Mouse (Mus musculus) forebrain, embryonic 13.5 days (tissue): ENCODE measurements around the gene Ms4a6b. TPM values are rescaled to one million over a fixed set of nuclear protein-coding genes. Genes with fewer than 3 reads are reported as not detected.
"Not testable (repeated sequence)": the region's sequence is repeated elsewhere in the genome, so short reads cannot be mapped to it uniquely, and the experiment has no call there.

ENCODE experiments used
- ATAC-seq: fragments of 200-750 bp; cut with Nextera tagmentation; 2 replicates; pipeline ENCODE4 v1.8.0; 2017
- H3K27ac ChIP-seq: fragments of 300-500 bp; sonication (generic); 2 replicates; pipeline ENCODE4 v1.5.1; 2015; ENCODE audit warnings: inconsistent platforms, mild to moderate bottlenecking, moderate library complexity
- H3K27me3 ChIP-seq: fragments of 300-500 bp; sonication (generic); 2 replicates; pipeline ENCODE4 v1.6.1; 2015; ENCODE audit warnings: mild to moderate bottlenecking, inconsistent platforms
- H3K36me3 ChIP-seq: fragments of 300-500 bp; sonication (generic); 2 replicates; pipeline ENCODE4 v1.6.1; 2015; ENCODE audit warnings: mild to moderate bottlenecking, inconsistent platforms; ENCODE audit not compliant: poor library complexity, severe bottlenecking
- H3K4me1 ChIP-seq: fragments of 300-500 bp; sonication (generic); 2 replicates; pipeline ENCODE4 v1.6.1; 2015; ENCODE audit warnings: inconsistent platforms
- H3K4me2 ChIP-seq: fragments of 300-500 bp; sonication (generic); 2 replicates; pipeline ENCODE4 v1.6.1; 2015; ENCODE audit warnings: inconsistent platforms, mild to moderate bottlenecking, moderate library complexity
- H3K4me3 ChIP-seq: fragments of 300-500 bp; sonication (generic); 2 replicates; pipeline ENCODE4 v1.5.1; 2015; ENCODE audit warnings: mild to moderate bottlenecking, inconsistent platforms
- H3K9ac ChIP-seq: fragments of 300-500 bp; sonication (generic); 2 replicates; pipeline ENCODE4 v1.6.1; 2015; ENCODE audit warnings: mild to moderate bottlenecking, inconsistent platforms
- H3K9me3 ChIP-seq: fragments of 300-500 bp; sonication (generic); replicated peaks from 2 replicates; pipeline ENCODE4 v1.6.1; 2016; ENCODE audit warnings: inconsistent platforms
- WGBS: fragments of 180-500 bp; shearing (Covaris S2); methylation state at CpG from one replicate; pipeline ENCODE4 v1.1.7; 2015; 5-methylcytosine and 5-hydroxymethylcytosine counted together
- polyA plus RNA-seq: library from polyadenylated mRNA; unstranded; fragments of >200 nt; fragmentation: Nextera tagmentation; extraction: Ambion mirVana; gene quantifications from 2 replicates; pipeline ENCODE4 v1.2.1, GENCODE M21; 2015

Gene Ms4a6b
- polyA plus RNA-seq, 1 experiment from 2014 or later, result 1.5 TPM

DNA sequence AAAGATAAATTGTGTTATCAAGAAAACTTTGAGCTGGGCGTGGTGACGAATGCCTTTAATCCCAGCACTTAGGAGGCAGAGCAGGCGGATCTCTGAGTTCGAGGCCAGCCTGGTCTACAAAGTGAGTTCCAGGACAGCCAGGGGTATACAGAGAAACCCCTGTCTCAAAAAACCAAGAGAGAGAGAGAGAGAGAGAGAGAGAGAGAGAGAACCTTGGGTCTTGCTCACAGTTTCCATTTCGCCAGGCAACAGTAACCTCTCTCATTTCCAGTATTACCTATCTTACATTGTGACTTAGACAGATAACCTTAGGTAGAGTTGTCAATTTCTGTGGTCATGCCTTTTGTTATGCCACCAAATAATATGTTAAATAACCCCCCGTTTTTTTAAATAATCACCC lies 20.0 kb upstream of the Ms4a6b start:
- Histone ChIP-seq H3K4me3 (no peak overlapping the region), H3K4me2 (no peak overlapping the region), H3K4me1 (no peaks in the 10 kb centered on the region), H3K27ac (no peak overlapping the region), H3K9me3 (no peaks in the 10 kb centered on the region), H3K27me3 (no peaks in the 10 kb centered on the region), H3K36me3 (no peaks in the 10 kb centered on the region), H3K9ac (no peak overlapping the region)
- ATAC-seq, result no peak
- 87% methylated on average over 6 of the region's 6 CpGs for WGBS

DNA sequence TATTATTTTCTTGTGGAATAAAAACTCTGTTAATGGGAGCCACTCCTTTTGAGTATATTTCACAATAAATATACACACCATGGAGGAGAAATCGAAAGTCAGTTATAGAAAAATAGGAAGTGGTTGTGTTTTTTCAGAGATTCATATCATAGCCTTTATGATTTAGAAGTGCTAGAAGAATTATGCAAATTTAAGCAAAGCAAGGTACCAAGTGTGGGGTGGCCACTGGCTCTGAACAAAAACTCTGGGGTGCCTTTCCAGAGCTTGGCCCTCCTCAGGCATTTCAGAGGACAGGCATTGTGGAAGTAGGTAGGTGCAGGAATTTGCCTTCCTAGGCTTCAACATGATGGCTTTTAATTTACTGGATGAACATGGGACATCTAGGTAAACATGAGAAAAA lies 19.0 kb upstream of the Ms4a6b start:
- 78% methylated on average over 1 of the region's 1 CpGs for WGBS

DNA sequence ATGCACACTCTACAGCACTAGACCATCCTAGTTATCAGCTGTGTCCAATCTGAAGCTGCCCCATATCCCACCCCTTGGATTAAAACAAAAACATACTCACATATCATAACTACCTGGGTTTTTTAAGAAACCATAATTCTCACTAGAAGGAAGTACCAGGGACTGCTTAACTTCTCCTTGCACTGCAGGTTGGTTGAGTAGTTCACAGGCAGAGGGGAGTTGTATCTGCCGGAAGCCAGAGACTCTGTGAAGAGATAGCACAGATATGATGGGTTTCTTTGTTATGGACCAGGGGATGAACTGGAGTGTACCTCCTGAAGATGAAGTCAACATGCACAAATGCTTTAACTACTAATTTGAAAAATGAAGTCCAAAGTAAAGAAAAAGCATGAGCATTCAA lies 15.5 kb upstream of the Ms4a6b start:
- Histone ChIP-seq H3K4me3 (no peak overlapping the region), H3K27ac (no peak overlapping the region), H3K36me3 (no peaks in the 10 kb centered on the region), H3K4me2 (no peak overlapping the region), H3K4me1 (no peaks in the 10 kb centered on the region), H3K9ac (no peak overlapping the region), H3K9me3 (no peaks in the 10 kb centered on the region), H3K27me3 (no peaks in the 10 kb centered on the region)
- WGBS, result 98% methylated on average over 1 of the region's 1 CpGs
- no peak for ATAC-seq

More for the DNA sequence above, 19.0 kb upstream of the Ms4a6b start:
- H3K4me2 ChIP-seq, H3K4me1 ChIP-seq, ATAC-seq, H3K9me3 ChIP-seq, H3K9ac ChIP-seq, H3K27me3 ChIP-seq, H3K36me3 ChIP-seq, H3K4me3 ChIP-seq, H3K27ac ChIP-seq: not testable (repeated sequence)

DNA sequence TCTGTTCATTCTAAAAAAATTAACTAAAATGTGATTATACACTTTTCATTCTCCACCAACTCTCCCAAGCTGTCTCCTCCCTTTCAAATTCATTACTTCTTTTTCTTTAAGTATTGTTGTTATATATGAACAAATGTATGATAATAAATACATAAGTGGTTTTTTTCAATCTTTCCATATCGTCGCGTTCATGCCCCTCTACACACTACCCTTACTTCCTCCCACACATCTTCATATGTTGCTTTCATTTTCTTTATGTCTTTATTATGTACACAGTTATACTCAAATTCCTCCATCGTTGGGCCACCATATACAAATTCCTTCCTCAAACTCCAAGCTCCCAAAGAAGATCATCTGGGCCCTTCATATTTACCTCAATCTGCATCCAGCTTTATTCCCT lies 15.0 kb upstream of the Ms4a6b start:
- Histone ChIP-seq H3K27me3 (no peaks in the 10 kb centered on the region), H3K27ac (no peak overlapping the region), H3K9me3 (no peaks in the 10 kb centered on the region), H3K4me1 (no peaks in the 10 kb centered on the region), H3K9ac (no peak overlapping the region), H3K4me3 (no peak overlapping the region), H3K36me3 (no peaks in the 10 kb centered on the region), H3K4me2 (no peak overlapping the region)
- WGBS, result 89% methylated on average over 4 of the region's 4 CpGs
- no peak for ATAC-seq

- Histone ChIP-seq H3K27ac (no peak overlapping the region), H3K27me3 (no peaks in the 10 kb centered on the region), H3K9me3 (no peaks in the 10 kb centered on the region), H3K4me3 (no peak overlapping the region), H3K9ac (no peak overlapping the region), H3K4me2 (no peak overlapping the region), H3K4me1 (no peaks in the 10 kb centered on the region), H3K36me3 (no peaks in the 10 kb centered on the region)
- WGBS, result 94% methylated on average over 1 of the region's 1 CpGs
- ATAC-seq, result no peak
Measured at GRCm38 (mm10) chr19:11504857-11505256, 11.5 kb upstream of the Ms4a6b start.

GRCm38 (mm10) chr19:11513458-11513857 lies 2.9 kb upstream of the Ms4a6b start:
- no peaks in the 10 kb centered on the region for H3K36me3 ChIP-seq
- no peaks in the 10 kb centered on the region for H3K27me3 ChIP-seq
- no peaks in the 10 kb centered on the region for H3K4me1 ChIP-seq
- H3K4me2 ChIP-seq, result no peak overlapping the region
- H3K9me3 ChIP-seq, result no peaks in the 10 kb centered on the region
- no peak for ATAC-seq
- no peak overlapping the region for H3K4me3 ChIP-seq
- WGBS, result 78% methylated on average over 1 of the region's 1 CpGs
- H3K27ac ChIP-seq, result no peak overlapping the region
- H3K9ac ChIP-seq, result no peak overlapping the region

DNA sequence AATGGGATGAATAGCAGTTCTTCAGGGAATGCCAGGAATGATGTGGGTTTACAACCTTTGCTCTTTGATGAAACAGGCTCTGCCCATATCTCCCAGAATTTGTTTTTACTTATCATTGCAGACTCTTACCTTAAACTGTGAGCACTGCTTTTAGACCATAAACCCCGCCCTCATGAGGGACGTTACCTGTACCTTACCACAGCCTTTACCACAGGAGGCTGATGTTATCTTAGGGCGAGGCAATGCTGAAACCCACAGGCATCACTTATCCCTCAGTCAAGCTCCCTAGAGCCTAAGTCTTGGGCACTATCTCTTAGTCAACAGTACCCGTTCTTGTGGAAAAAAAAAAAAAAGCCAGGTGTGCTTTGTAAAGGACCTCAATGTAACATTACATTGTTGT lies 533 bp downstream of the Ms4a6b start:
- no peaks in the 10 kb centered on the region for H3K9me3 ChIP-seq
- H3K4me1 ChIP-seq, result no peaks in the 10 kb centered on the region
- no peak overlapping the region for H3K27ac ChIP-seq
- H3K4me2 ChIP-seq, result no peak overlapping the region
- no peak overlapping the region for H3K4me3 ChIP-seq
- no peak overlapping the region for H3K9ac ChIP-seq
- no peaks in the 10 kb centered on the region for H3K27me3 ChIP-seq
- H3K36me3 ChIP-seq, result no peaks in the 10 kb centered on the region
- 80% methylated on average over 4 of the region's 4 CpGs for WGBS
- ATAC-seq, result no peak

DNA sequence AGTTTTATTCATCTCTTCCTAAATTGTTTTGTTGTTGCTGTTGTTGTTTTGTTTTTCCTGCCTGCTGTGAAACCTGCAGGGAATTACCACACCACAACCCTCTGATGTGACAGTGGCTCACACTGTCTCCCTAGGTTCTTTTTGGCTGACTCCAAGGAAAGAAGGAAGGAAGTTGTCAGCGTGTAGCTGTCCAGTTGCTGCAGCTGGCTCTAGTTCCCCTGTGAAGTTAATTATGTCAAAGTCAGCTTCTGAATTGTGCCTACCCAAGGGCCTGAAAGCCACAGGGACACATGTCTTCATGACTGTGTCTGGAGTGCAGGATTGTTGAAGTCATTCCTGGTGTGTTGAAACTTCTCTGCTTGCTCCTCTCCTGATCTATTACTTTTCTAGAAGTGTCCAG lies 1.1 kb downstream of the Ms4a6b start:
- ATAC-seq, H3K4me1 ChIP-seq: not testable (repeated sequence)

DNA sequence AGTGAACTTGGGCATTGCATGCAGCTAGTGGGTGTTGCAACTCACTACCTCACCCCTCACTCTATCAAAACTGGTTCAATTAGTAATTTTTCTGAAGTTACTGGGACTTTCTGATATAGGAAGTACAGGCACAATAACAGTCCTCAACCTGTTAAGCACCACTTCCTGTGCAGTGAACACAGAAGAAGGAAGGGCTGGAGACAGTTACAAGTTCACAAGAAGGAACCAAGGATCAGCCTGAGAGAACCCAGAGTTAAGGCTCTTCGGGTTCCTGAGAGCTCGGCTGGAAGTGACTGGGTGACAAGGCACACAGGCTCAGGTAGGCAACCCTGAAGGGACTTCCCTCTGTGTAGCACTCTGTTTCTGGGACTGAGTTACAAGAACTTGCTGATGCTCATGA lies 2.0 kb downstream of the Ms4a6b start:
- not testable (repeated sequence) for H3K9me3 ChIP-seq, H3K4me3 ChIP-seq, H3K27ac ChIP-seq, ATAC-seq, H3K4me1 ChIP-seq, H3K9ac ChIP-seq, H3K27me3 ChIP-seq, H3K4me2 ChIP-seq, H3K36me3 ChIP-seq
- WGBS, result 90% methylated on average over 2 of the region's 2 CpGs

More for the DNA sequence above, 1.1 kb downstream of the Ms4a6b start:
- not testable (repeated sequence) for H3K27ac ChIP-seq, H3K9ac ChIP-seq, H3K9me3 ChIP-seq, H3K27me3 ChIP-seq, H3K4me3 ChIP-seq, H3K4me2 ChIP-seq, H3K36me3 ChIP-seq
- 71% methylated on average over 1 of the region's 1 CpGs for WGBS

- no peak overlapping the region for H3K9ac ChIP-seq
- H3K4me2 ChIP-seq, result no peak overlapping the region
- H3K27ac ChIP-seq, result no peak overlapping the region
- H3K36me3 ChIP-seq, result no peaks in the 10 kb centered on the region
- no peak overlapping the region for H3K4me3 ChIP-seq
- no peaks in the 10 kb centered on the region for H3K4me1 ChIP-seq
- ATAC-seq, result no peak
- H3K9me3 ChIP-seq, result no peaks in the 10 kb centered on the region
- WGBS, result 88% methylated on average over 3 of the region's 3 CpGs
- no peaks in the 10 kb centered on the region for H3K27me3 ChIP-seq
Measured at GRCm38 (mm10) chr19:11520146-11520545, 3.8 kb downstream of the Ms4a6b start.

DNA sequence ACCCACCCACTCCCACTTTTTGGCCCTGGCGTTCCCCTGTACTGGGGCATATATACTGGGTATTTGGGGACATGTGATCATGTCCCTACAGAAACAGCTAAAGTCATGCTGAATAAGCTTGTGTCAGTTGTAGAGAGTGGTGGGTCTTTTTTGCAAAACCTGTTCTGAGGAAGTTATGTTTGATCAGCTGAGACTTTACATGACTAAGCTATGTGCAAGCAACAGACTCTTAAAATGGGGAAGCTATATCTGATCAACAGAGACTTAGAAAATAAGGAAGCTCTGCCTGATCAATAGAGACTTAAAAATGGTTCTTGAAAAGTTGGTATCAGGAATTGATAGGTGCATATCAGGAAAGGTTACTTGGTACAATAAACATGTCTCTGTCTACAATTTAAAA lies 17.1 kb downstream of the Ms4a6b start:
- no peak overlapping the region for H3K4me3 ChIP-seq
- no peaks in the 10 kb centered on the region for H3K27me3 ChIP-seq
- H3K4me2 ChIP-seq, result no peak overlapping the region
- WGBS, result 67% methylated on average over 1 of the region's 1 CpGs
- H3K36me3 ChIP-seq, result no peaks in the 10 kb centered on the region
- no peak overlapping the region for H3K27ac ChIP-seq
- no peak for ATAC-seq
- no peaks in the 10 kb centered on the region for H3K9me3 ChIP-seq
- no peak overlapping the region for H3K9ac ChIP-seq
- H3K4me1 ChIP-seq, result no peaks in the 10 kb centered on the region

DNA sequence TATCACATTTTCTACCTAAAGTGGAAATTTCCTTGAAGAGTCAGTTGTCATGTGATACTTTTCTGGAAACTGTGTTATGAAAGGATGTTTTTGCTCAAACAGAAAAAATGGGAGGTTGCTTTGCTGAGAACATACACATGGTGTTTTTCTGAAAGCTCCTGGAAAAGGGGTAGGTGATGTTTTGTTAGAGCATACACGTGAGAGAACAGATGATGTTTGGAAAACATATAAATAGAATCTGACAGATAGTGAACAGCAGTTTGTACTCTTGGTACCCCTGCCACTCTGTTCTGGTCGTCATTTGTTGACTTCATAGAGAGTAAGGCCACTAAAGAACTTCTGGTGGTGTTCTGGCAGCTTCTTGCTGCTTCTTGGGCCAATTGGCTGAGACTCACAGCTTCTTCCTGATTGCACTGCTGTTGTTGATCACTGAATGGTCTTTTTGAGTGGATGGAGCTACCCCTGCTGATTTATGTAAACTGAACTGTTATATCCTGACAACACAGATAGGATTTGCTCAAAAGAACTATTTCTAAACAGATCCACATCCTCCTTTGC lies 17.7 kb downstream of the Ms4a6b start:
- H3K4me1 ChIP-seq, result no peaks in the 10 kb centered on the region
- H3K36me3 ChIP-seq, result no peaks in the 10 kb centered on the region
- no peaks in the 10 kb centered on the region for H3K9me3 ChIP-seq
- H3K9ac ChIP-seq, result no peak overlapping the region
- ATAC-seq, result no peak
- no peak overlapping the region for H3K27ac ChIP-seq
- H3K4me3 ChIP-seq, result no peak overlapping the region
- no peak overlapping the region for H3K4me2 ChIP-seq
- no peaks in the 10 kb centered on the region for H3K27me3 ChIP-seq
- 64% methylated on average over 2 of the region's 2 CpGs for WGBS

- Histone ChIP-seq H3K27ac (no peak within 1 kb of the TSS), H3K9me3 (no peaks in the 10 kb centered on the region), H3K4me2 (no peak within 1 kb of the TSS), H3K27me3 (no peaks in the 10 kb centered on the region), H3K36me3 (no peaks in the 10 kb centered on the region), H3K4me3 (no peak within 1 kb of the TSS), H3K4me1 (no peaks in the 10 kb centered on the region), H3K9ac (no peak within 1 kb of the TSS)
- ATAC-seq, result no peak
- WGBS, result 14% methylated on average over 7 of the region's 7 CpGs
Measured at GRCm38 (mm10) chr19:11536593-11536992, 20.3 kb downstream of the Ms4a6b start, which contains the start of gene Ms4a4d. Gene Ms4a4d, plus strand, starts transcription at chr19:11536801.
